Mouse (Mus musculus) hindbrain, embryonic 11.5 days (tissue): Measurements from ENCODE around the gene Ubxn6. TPM values are rescaled to one million over a fixed set of nuclear protein-coding genes. Genes with fewer than 3 reads are reported as not detected.
A peak's percentile ranks its signal among the peaks of the same experiment; 100 is the strongest.

Experiments used
- ATAC-seq: fragments of 200-750 bp; cut with Nextera tagmentation; 2 replicates; pipeline ENCODE4 v1.8.0; 2017; ENCODE audit warnings: mild to moderate bottlenecking, moderate TSS enrichment, moderate library complexity; ENCODE audit not compliant: low FRiP score
- DNase-seq: peaks from one replicate; pipeline ENCODE4 v3.0.0-alpha.2; 2015; ENCODE audit warnings: low spot score
- H3K27ac ChIP-seq: fragments of 300-500 bp; sonication (generic); 2 replicates; pipeline ENCODE4 v1.5.1; 2014; ENCODE audit warnings: mild to moderate bottlenecking, low read depth, low read length
- H3K27me3 ChIP-seq: fragments of 300-500 bp; sonication (generic); 2 replicates; pipeline ENCODE4 v1.6.1; 2014; ENCODE audit warnings: mild to moderate bottlenecking, low read length, moderate library complexity, mixed read lengths; ENCODE audit not compliant: control insufficient read depth, insufficient read depth
- H3K36me3 ChIP-seq: fragments of 300-500 bp; sonication (generic); 2 replicates; pipeline ENCODE4 v1.6.1; 2014; ENCODE audit warnings: mild to moderate bottlenecking, low read length, moderate library complexity, mixed read lengths; ENCODE audit not compliant: control insufficient read depth, insufficient read depth
- H3K4me1 ChIP-seq: fragments of 300-500 bp; sonication (generic); replicated peaks from 2 replicates; pipeline ENCODE4 v1.6.1; 2014; ENCODE audit warnings: low read length, mixed read lengths; ENCODE audit not compliant: control insufficient read depth, insufficient read depth
- H3K4me2 ChIP-seq: fragments of 300-500 bp; sonication (generic); replicated peaks from 2 replicates; pipeline ENCODE4 v1.6.1; 2014; ENCODE audit warnings: mild to moderate bottlenecking, low read depth, low read length
- H3K4me3 ChIP-seq: fragments of 300-500 bp; sonication (generic); 2 replicates; pipeline ENCODE4 v1.5.1; 2014; ENCODE audit warnings: low read depth, low read length
- H3K9ac ChIP-seq: fragments of 300-500 bp; sonication (generic); 2 replicates; pipeline ENCODE4 v1.6.1; 2014; ENCODE audit warnings: low read depth, low read length
- H3K9me3 ChIP-seq: fragments of 300-500 bp; sonication (generic); 2 replicates; pipeline ENCODE4 v1.6.1; 2016; ENCODE audit warnings: low read length; ENCODE audit not compliant: control insufficient read depth
- WGBS: fragments of 180-500 bp; shearing (Covaris S2); extraction: QIAGEN DNeasy Blood & Tissue Kit; methylation state at CpG from one replicate; pipeline ENCODE4 v1.1.7; 2014; 5-methylcytosine and 5-hydroxymethylcytosine counted together
- polyA plus RNA-seq: library from polyadenylated mRNA; unstranded; fragments of >200 nt; fragmentation: Nextera tagmentation; extraction: Ambion mirVana; gene quantifications from 2 replicates; pipeline ENCODE4 v1.2.1, GENCODE M21; 2014

Ubxn6 gene
- polyA plus RNA-seq, 1 experiment from 2014 or later: 51.1 TPM

GRCm38 (mm10) chr17:56055945-56056678, 18.7 kb downstream of the Ubxn6 start:
- Histone ChIP-seq H3K27ac (no peak overlapping the region), H3K9me3 (no peaks in the 10 kb centered on the region), H3K4me3 (no peak overlapping the region), H3K4me1 (no peaks in the 10 kb centered on the region), H3K9ac (no peak overlapping the region), H3K36me3 (0 out of 2 replicates have a peak, but pooled peaks cover 2% of the 10 kb centered on the region), H3K4me2 (no peak overlapping the region), H3K27me3 (no peaks in the 10 kb centered on the region)
- DNase-seq (no peak), ATAC-seq (no peak)
- WGBS: 88% methylated on average over 4 of the region's 4 CpGs

DNA sequence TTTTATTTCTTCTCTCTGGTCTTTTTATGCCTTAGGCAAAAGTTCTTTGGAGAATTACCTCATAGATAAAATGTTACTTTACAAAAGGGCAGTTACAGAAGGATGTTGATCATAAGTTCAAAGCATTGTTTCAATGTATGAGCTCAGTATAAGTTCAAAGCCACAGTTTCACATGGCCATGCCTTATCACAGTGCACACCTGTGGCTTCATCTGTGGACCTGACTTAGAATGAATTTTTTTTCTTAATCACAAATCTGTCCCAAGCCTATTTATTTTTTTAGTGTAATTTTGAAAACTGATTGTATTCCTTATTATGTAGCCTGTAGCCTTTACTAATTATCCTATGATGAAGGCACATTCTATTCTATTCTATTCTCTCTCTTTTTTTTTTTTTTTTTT, 19.9 kb downstream of the Ubxn6 start:
- DNase-seq (no peak), ATAC-seq (no peak)
- Histone ChIP-seq H3K27ac (no peak overlapping the region), H3K9ac (no peak overlapping the region), H3K4me3 (no peak overlapping the region), H3K27me3 (no peaks in the 10 kb centered on the region), H3K36me3 (0 out of 2 replicates have a peak, but pooled peaks cover 2% of the 10 kb centered on the region), H3K9me3 (no peaks in the 10 kb centered on the region), H3K4me1 (no peaks in the 10 kb centered on the region), H3K4me2 (no peak overlapping the region)

DNA sequence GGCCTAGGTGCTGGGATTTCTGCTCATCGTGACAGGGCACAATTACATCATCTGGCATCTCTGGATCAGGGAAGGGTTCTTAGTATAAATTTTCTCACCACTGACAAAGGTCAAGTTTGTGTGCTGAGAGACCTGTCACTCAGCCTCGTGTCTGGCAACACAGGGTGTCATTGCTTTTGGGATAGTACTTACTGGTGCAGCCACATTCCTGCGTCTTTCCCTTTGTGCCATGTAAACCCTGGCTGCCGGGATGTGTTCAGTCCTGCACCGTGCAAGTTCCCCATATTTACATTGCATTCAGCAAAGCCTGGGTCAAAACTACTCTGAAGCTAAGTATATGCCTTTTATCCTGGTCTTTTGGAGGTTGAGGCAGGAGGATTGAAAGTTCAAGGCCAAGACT, 23.5 kb downstream of the Ubxn6 start:
- DNase-seq (no peak), ATAC-seq (no peak)
- Histone ChIP-seq H3K4me1 (no peaks in the 10 kb centered on the region), H3K9me3 (no peaks in the 10 kb centered on the region), H3K27me3 (no peaks in the 10 kb centered on the region), H3K4me3 (no peak overlapping the region), H3K9ac (no peak overlapping the region), H3K27ac (no peak overlapping the region), H3K36me3 (peaks cover 11% of the 10 kb centered on the region), H3K4me2 (no peak overlapping the region)
- 93% methylated on average over 5 of the region's 5 CpGs for WGBS

GRCm38 (mm10) chr17:56040857-56041163, 34.0 kb downstream of the Ubxn6 start:
- Histone ChIP-seq H3K9ac (peak overlapping the region; percentile 82), H3K27ac (no peak overlapping the region), H3K4me3 (peak overlapping the region; percentile 83), H3K4me2 (peak overlapping the region; percentile 87), H3K4me1 (peaks cover 3% of the 10 kb centered on the region; the same call in 1 of the 2 replicates), H3K9me3 (no peaks in the 10 kb centered on the region), H3K27me3 (no peaks in the 10 kb centered on the region), H3K36me3 (no peaks in the 10 kb centered on the region)
- peak; percentile 39 for DNase-seq
- WGBS: 3% methylated on average over 12 of the region's 12 CpGs
- ATAC-seq: no peak

DNA sequence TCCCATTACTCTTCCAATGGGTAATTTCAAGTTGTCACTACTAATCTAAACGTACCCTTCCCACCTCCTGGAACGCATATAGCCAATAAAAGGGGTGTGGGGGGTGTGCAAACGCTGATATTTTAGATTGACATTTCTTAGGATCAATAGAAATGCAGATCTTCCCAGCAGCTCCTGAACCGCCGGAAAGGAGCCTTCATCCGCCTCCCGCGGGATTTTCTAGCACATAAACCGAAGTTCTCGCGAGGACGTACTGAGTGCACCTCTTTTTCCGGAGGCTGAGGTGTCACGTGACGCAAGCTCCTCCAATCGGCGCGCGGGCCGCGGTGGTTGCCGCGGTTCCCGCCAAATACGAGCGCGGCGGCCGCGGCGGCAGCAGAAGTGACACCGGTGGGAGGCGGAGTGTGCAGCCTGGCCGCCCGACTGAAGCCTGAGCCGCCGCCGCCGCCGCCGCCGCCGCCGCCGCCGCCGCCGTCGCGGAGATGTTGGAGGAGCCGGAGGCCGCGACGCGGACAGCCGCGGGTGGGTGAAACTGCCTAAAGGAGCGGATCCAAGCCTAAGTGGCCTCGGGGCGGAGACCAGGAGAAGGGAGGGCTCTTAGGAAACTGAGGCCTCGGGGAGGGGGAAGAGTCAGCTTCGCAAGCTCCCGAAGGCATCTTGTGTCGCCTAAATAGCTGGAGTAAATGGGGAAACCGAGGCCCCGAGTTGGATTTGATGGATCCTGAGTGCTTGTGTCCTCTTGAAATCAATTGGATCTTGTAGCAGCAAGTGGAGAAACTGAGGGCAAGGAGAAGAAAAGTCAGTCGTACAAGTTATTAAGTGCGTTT, 34.6 kb downstream of the Ubxn6 start, which contains the start of gene Chaf1a:
Gene Chaf1a, plus strand, starts transcription at position 410 of the 827 bp plus-strand sequence.
- Histone ChIP-seq H3K9ac (peak within 1 kb of the TSS; percentile 82), H3K4me3 (peak within 1 kb of the TSS; percentile 83), H3K27ac (0 out of 2 replicates have a peak within 1 kb of the TSS, but pooled peaks have one; percentile 30), H3K27me3 (no peaks in the 10 kb centered on the region), H3K4me2 (peak within 1 kb of the TSS; percentile 87), H3K4me1 (peaks cover 4% of the 10 kb centered on the region), H3K36me3 (no peaks in the 10 kb centered on the region), H3K9me3 (no peaks in the 10 kb centered on the region)
- WGBS: under 1% methylated on average over 68 of the region's 68 CpGs
- peak; percentile 98 for DNase-seq
- peak; percentile 81 for ATAC-seq

DNA sequence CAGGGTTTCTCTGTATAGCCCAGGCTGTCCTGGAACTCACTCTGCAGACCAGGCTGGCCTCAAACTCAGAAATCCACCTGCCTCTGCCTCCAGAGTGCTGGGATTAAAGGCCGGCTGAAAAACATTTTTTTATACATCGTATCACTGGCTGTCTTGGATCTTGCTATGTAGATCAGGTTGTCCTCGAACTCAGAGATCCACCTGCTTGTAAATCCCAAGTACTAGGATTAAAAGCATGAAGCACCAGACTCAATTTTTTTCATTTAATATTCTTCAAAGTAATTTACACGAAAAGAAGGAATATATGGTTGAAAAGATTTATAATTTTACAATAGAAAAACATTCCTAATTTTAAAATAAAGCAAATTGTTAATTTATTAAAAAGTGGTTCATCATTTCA, 35.5 kb downstream of the Ubxn6 start:
- Histone ChIP-seq H3K9ac (no peak overlapping the region), H3K27ac (no peak overlapping the region), H3K36me3 (no peaks in the 10 kb centered on the region), H3K4me2 (peak overlapping the region; percentile 87; the same call in 1 of the 2 replicates), H3K9me3 (no peaks in the 10 kb centered on the region), H3K4me3 (no peak overlapping the region; the same call in 1 of the 2 replicates), H3K27me3 (no peaks in the 10 kb centered on the region), H3K4me1 (peaks cover 9% of the 10 kb centered on the region)
- DNase-seq (no peak), ATAC-seq (no peak)
- 85% methylated on average over 4 of the region's 4 CpGs for WGBS

DNA sequence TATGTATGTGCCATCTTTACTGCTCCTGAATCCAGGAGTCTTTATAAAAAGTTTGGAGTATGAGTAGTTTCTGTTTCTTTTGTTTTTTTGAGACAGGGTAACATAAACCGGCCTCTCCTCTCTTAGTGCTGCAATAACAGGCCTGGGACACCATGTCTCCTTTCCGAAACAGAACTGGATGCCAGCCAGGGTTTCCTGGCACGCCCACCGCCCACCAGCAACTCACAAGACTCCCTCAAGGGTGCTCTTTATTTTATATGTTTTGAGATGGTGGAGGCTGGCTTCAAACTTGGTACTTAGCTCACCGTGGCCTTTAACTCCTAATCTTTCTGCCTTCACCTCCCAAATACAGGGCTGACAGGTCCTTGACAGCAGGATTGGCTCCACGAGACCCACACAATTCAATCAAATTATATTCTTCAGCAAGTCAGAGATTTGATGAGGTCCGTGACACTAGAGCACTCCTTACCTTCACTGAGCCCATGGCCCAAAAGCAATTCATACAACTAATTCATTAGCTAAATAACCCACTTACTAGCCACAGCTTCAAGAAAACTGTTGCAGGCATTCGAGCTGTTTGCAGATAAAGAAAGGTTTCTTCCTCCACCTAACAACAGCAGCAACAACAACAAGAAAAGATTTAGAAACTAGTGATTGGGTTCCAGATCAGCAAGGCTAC, 36.1 kb downstream of the Ubxn6 start:
- ATAC-seq: no peak
- no peak overlapping the region for H3K4me2 ChIP-seq
- no peaks in the 10 kb centered on the region for H3K27me3 ChIP-seq
- peaks cover 9% of the 10 kb centered on the region for H3K4me1 ChIP-seq
- no peak overlapping the region for H3K9ac ChIP-seq
- H3K4me3 ChIP-seq: no peak overlapping the region
- no peaks in the 10 kb centered on the region for H3K9me3 ChIP-seq
- H3K36me3 ChIP-seq: peaks cover 5% of the 10 kb centered on the region; the same call in 1 of the 2 replicates
- no peak overlapping the region for H3K27ac ChIP-seq
- no peak for DNase-seq
- WGBS: 92% methylated on average over 8 of the region's 8 CpGs

- Histone ChIP-seq H3K9me3 (no peaks in the 10 kb centered on the region), H3K27me3 (no peaks in the 10 kb centered on the region), H3K36me3 (peaks cover 6% of the 10 kb centered on the region; the same call in 1 of the 2 replicates), H3K4me1 (peaks cover 12% of the 10 kb centered on the region), H3K9ac (peak overlapping the region; percentile 17; the same call in 1 of the 2 replicates), H3K27ac (no peak overlapping the region), H3K4me3 (peak overlapping the region; percentile 86; the same call in 1 of the 2 replicates), H3K4me2 (peak overlapping the region; percentile 8; the same call in 1 of the 2 replicates)
- DNase-seq (no peak), ATAC-seq (peak; percentile 52)
- 39% methylated on average over 13 of the region's 13 CpGs for WGBS
These were observed 37.9 kb downstream of the Ubxn6 start for GRCm38 (mm10) chr17:56036901-56037287.
